12 mouse cellular contexts compared by ENCODE assay signal in the genomic region with DNA sequence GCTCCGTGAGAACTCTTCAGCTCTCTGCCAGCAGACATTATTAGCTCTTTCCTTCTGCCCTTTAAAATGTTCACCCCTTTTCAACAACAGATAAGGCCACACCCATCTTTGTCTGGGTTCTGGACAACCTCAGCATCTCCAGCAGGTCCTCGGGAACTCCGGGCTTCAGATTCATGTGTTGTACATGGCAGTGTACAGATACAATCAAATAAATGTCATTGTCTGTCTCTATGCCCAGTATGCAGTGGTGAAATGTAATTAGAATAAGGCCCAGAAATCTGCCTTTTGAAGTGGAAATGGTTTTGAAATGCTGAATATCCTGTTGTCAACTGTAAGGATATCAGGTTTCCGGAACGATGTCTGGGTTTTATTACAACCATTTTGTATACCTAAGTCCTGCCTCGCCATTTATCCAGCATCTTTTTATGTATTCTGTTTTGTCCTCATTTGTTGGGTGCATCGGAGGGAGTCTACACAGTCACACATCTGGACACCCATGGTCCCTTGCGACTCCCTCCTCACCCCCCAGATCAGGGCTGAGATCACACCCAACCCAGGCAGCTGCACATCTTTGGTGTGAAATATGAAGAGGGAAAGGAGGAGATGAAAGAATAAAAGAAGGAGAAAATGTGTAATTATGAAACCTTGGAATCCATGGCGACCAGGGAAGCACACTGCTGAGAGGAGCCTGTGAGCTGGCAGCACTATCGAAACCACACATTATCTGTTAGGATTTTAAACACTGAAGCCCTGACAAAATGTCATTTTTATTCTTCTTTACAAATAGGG.
DNase-seq lines count a peak whose midpoint lies in the region; ATAC-seq and TF ChIP-seq lines count a peak whose summit lies in the region.
"Had no signal": no experiment of that assay in that cellular context is flagged by ENCODE, and none has a peak within 500 bp of the region (broad histone marks: within the 10 kb centered on the region; RNA-seq: fewer than 3 reads in every experiment).

No protein-coding gene starts in this region.

- peak; percentile 14 for DNase-seq in embryo, embryonic 11 days
- DNase-seq in embryo, embryonic 9.5 days (ENCODE audit: extremely low spot score): no peak
- DNase-seq in left cerebral cortex, adult 2 months (ENCODE audit: extremely low spot score in 1 of 2, low spot score in 2 of 2): peak; percentile 9 to 13
- DNase-seq in gastrocnemius, adult 18-20 months (ENCODE audit: low spot score): no peak
- no peak for DNase-seq in adrenal gland, postnatal 4 days (ENCODE audit: low spot score in 2 of 2)
- DNase-seq in cerebellum, adult 18-20 months: no peak
- DNase-seq: lung, embryonic 14.5 days; thymus, postnatal 36 days had no signal

- H3K27me3 ChIP-seq in forebrain, embryonic 12.5 days: no peaks in the 10 kb centered on the region
- H3K27me3 ChIP-seq: limb, embryonic 12.5 days had no signal

- TF ChIP-seq POLR2A in olfactory bulb, adult 2 months (IDR thresholded peaks at IDR 0.05; ENCODE audit: insufficient read depth, low read depth, low read length): no peak

- ATAC-seq in forebrain, embryonic 12.5 days (ENCODE audit: low FRiP score): peak; percentile 83

- peak overlapping the region; percentile 81 for H3K27ac ChIP-seq in forebrain, embryonic 12.5 days
- H3K27ac ChIP-seq in left cerebral cortex, adult 2 months: peak overlapping the region; percentile 50; the same call in 1 of the 2 replicates
- peak overlapping the region; percentile 45; the same call in 1 of the 2 replicates for H3K27ac ChIP-seq in olfactory bulb, adult 2 months (ENCODE audit: insufficient read depth, low read depth, low read length)
- H3K27ac ChIP-seq: limb, embryonic 12.5 days had no signal

- no peak overlapping the region for H3K9ac ChIP-seq in forebrain, embryonic 12.5 days
- H3K9ac ChIP-seq: limb, embryonic 12.5 days; lung, embryonic 14.5 days had no signal

- no peak overlapping the region for H3K4me3 ChIP-seq in forebrain, embryonic 12.5 days (replicated peaks)
- no peak overlapping the region for H3K4me3 ChIP-seq in left cerebral cortex, adult 2 months
- no peak overlapping the region for H3K4me3 ChIP-seq in olfactory bulb, adult 2 months (ENCODE audit: insufficient read depth, low read depth, low read length)
- H3K4me3 ChIP-seq: limb, embryonic 12.5 days; myocyte had no signal

- H3K36me3 ChIP-seq in forebrain, embryonic 12.5 days (replicated peaks): no peaks in the 10 kb centered on the region
- H3K36me3 ChIP-seq: limb, embryonic 12.5 days had no signal

- H3K9me3 ChIP-seq in forebrain, embryonic 12.5 days: no peaks in the 10 kb centered on the region
- H3K9me3 ChIP-seq: limb, embryonic 12.5 days had no signal

- intact Hi-C loops in left cerebral cortex, adult 2 months (cut with DNase I): no loop called here

- H3K4me2 ChIP-seq in forebrain, embryonic 12.5 days: peak overlapping the region; percentile 4
- H3K4me2 ChIP-seq: limb, embryonic 12.5 days; lung, embryonic 14.5 days had no signal

- H3K4me1 ChIP-seq in forebrain, embryonic 12.5 days: peaks cover 18% of the 10 kb centered on the region
- peaks cover 2% of the 10 kb centered on the region; the same call in 1 of the 2 replicates for H3K4me1 ChIP-seq in olfactory bulb, adult 2 months (ENCODE audit: control insufficient read depth, insufficient read depth, low read length)

- 46% methylated on average over 10 of the region's 10 CpGs for WGBS in forebrain, embryonic 12.5 days
- 34% methylated on average over 10 of the region's 10 CpGs for WGBS in olfactory bulb, adult 2 months

- TF ChIP-seq CTCF in left cerebral cortex, adult 2 months (IDR thresholded peaks at IDR 0.05): no peak
- no peak for TF ChIP-seq CTCF in olfactory bulb, adult 2 months (IDR thresholded peaks at IDR 0.05; ENCODE audit: insufficient read depth, low read depth, low read length)

Comparison
In these comparisons a context has a peak if more than half of its experiments do, and no peak if none do; other contexts are left out.
1. DNase-seq: peak in embryo, embryonic 11 days (single experiment) and left cerebral cortex, adult 2 months (2 of 2); none in embryo, embryonic 9.5 days (single experiment), gastrocnemius, adult 18-20 months (single experiment), adrenal gland, postnatal 4 days (0 of 2) and cerebellum, adult 18-20 months (0 of 2).
2. Peak in every context shown above with its lines, with median percentiles within 50 percentile points of each other: H3K27ac ChIP-seq.